Mouse (Mus musculus) G1E (cell line): ENCODE results near the gene Fam222a. TPM values are rescaled to one million over a fixed set of nuclear protein-coding genes. Genes with fewer than 3 reads are reported as not detected.

Experiments used
- ATAC-seq: 2 replicates; pipeline ENCODE4 v1.8.0; 2016; ENCODE audit warnings: mild to moderate bottlenecking; ENCODE audit not compliant: insufficient number of reproducible peaks, poor library complexity, low FRiP score, severe bottlenecking; ENCODE audit errors: extremely low read depth
- DNase-seq: peaks from one replicate; pipeline ENCODE4 v3.0.0; 2012; ENCODE audit warnings: low spot score
- H3K27me3 ChIP-seq: 2 replicates; pipeline ENCODE4 v1.6.1; 2012; ENCODE audit warnings: mild to moderate bottlenecking, low read length, inconsistent platforms; ENCODE audit not compliant: insufficient read depth
- H3K36me3 ChIP-seq: replicated peaks from 2 replicates; pipeline ENCODE3; 2012; ENCODE audit warnings: mild to moderate bottlenecking, inconsistent platforms
- H3K4me1 ChIP-seq: 2 replicates; pipeline ENCODE4 v1.6.1; 2012; ENCODE audit warnings: low read depth, low read length, inconsistent platforms, mixed read lengths; ENCODE audit not compliant: insufficient read depth
- H3K4me3 ChIP-seq: 2 replicates; pipeline ENCODE4 v1.5.1; 2012; ENCODE audit warnings: low read depth, mild to moderate bottlenecking, inconsistent platforms, low read length, moderate library complexity, mixed read lengths
- H3K9me3 ChIP-seq: replicated peaks from 2 replicates; pipeline ENCODE4 v1.6.1; 2012; ENCODE audit warnings: inconsistent platforms
- CTCF ChIP-seq: IDR thresholded peaks from 2 replicates; pipeline ENCODE4 v1.5.1; 2012; ENCODE audit warnings: low read depth, low read length, inconsistent platforms, mixed read lengths
- GATA1 ChIP-seq: IDR thresholded peaks from 2 replicates; pipeline ENCODE4 v1.6.1; 2012; ENCODE audit warnings: borderline replicate concordance, low read length, inconsistent platforms, mixed read lengths
- GATA2 ChIP-seq: IDR thresholded peaks from 2 replicates; pipeline ENCODE4 v1.6.1; 2012; ENCODE audit warnings: low read depth, low read length, inconsistent platforms, borderline replicate concordance
- POLR2AphosphoS5 ChIP-seq: IDR thresholded peaks from 2 replicates; pipeline ENCODE4 v1.6.1; 2012; ENCODE audit warnings: low read depth, low read length, inconsistent platforms; ENCODE audit not compliant: insufficient replicate concordance
- TAL1 ChIP-seq: conservative IDR thresholded peaks from 2 replicates; pipeline ENCODE4 v1.6.1; 2012; ENCODE audit warnings: low read depth, low read length, inconsistent platforms, mixed read lengths
- polyA plus RNA-seq: library from polyadenylated mRNA; stranded (reverse); fragments of >175 nt; gene quantifications from 2 replicates; pipeline ENCODE4 v1.2.3, GENCODE M21; 2012
- total RNA-seq, 2 experiments: library from RNA; stranded (forward) in 1 of 2; stranded (reverse) in 1 of 2; fragments of 200-1000 nt in 1 of 2; fragments of >200 nt in 1 of 2; fragmentation: Nextera tagmentation in 1 of 2; gene quantifications; 2 replicates each; pipeline ENCODE4 v1.2.3; 2014 to 2017

Fam222a gene
- total and polyA plus RNA-seq, 3 experiments, result 0.71 to 6.9 (median 3.8) TPM

- TF ChIP-seq TAL1, result no peak
- TF ChIP-seq CTCF, result no peak
- TF ChIP-seq POLR2AphosphoS5, result no peak
- TF ChIP-seq GATA1, result no peak
- TF ChIP-seq GATA2, result no peak
- DNase-seq, result no peak
Observed at GRCm38 (mm10) chr5:114597222-114597621, 29.4 kb downstream of the Fam222a start.

GRCm38 (mm10) chr5:114597652-114598051 is 29.8 kb downstream of the Fam222a start:
- H3K4me3 ChIP-seq, result no peak overlapping the region
- H3K36me3 ChIP-seq, result peaks cover 32% of the 10 kb centered on the region
- peaks cover 45% of the 10 kb centered on the region for H3K27me3 ChIP-seq
- TF ChIP-seq GATA1 (no peak), POLR2AphosphoS5 (no peak), TAL1 (no peak), CTCF (no peak), GATA2 (no peak)
- peaks cover 20% of the 10 kb centered on the region for H3K4me1 ChIP-seq
- ATAC-seq, result no peak
- H3K9me3 ChIP-seq, result no peaks in the 10 kb centered on the region
- no peak for DNase-seq

More at GRCm38 (mm10) chr5:114597222-114597621, 29.4 kb downstream of the Fam222a start:
- peaks cover 31% of the 10 kb centered on the region for H3K36me3 ChIP-seq
- no peak for ATAC-seq
- H3K4me3 ChIP-seq, result no peak overlapping the region
- no peaks in the 10 kb centered on the region for H3K9me3 ChIP-seq
- H3K27me3 ChIP-seq, result peaks cover 45% of the 10 kb centered on the region
- peaks cover 24% of the 10 kb centered on the region for H3K4me1 ChIP-seq

GRCm38 (mm10) chr5:114602012-114602411 is 34.2 kb downstream of the Fam222a start:
- no peak for DNase-seq
- no peak for TF ChIP-seq POLR2AphosphoS5
- TF ChIP-seq CTCF, result no peak
- H3K4me1 ChIP-seq, result 0 out of 2 replicates have a peak, but pooled peaks cover 3% of the 10 kb centered on the region
- H3K27me3 ChIP-seq, result peaks cover 32% of the 10 kb centered on the region
- no peaks in the 10 kb centered on the region for H3K9me3 ChIP-seq
- no peak for ATAC-seq
- no peak overlapping the region for H3K4me3 ChIP-seq
- H3K36me3 ChIP-seq, result peaks cover 13% of the 10 kb centered on the region

GRCm38 (mm10) chr5:114603975-114604374 is 36.2 kb downstream of the Fam222a start:
- Histone ChIP-seq H3K36me3 (peaks cover 13% of the 10 kb centered on the region), H3K4me1 (0 out of 2 replicates have a peak, but pooled peaks cover 4% of the 10 kb centered on the region), H3K4me3 (no peak overlapping the region), H3K9me3 (no peaks in the 10 kb centered on the region), H3K27me3 (peaks cover 27% of the 10 kb centered on the region; the same call in 1 of the 2 replicates)
- no peak for DNase-seq
- no peak for ATAC-seq
- TF ChIP-seq GATA1 (no peak), CTCF (no peak), POLR2AphosphoS5 (no peak), TAL1 (no peak), GATA2 (no peak)

GRCm38 (mm10) chr5:114604781-114605290 is 37.0 kb downstream of the Fam222a start:
- TF ChIP-seq TAL1, result no peak
- no peak for TF ChIP-seq GATA1
- ATAC-seq (no peak), DNase-seq (no peak)
- Histone ChIP-seq H3K36me3 (peaks cover 17% of the 10 kb centered on the region), H3K27me3 (peaks cover 29% of the 10 kb centered on the region), H3K9me3 (no peaks in the 10 kb centered on the region), H3K4me1 (0 out of 2 replicates have a peak, but pooled peaks cover 4% of the 10 kb centered on the region), H3K4me3 (no peak overlapping the region)

GRCm38 (mm10) chr5:114605981-114606380 is 38.2 kb downstream of the Fam222a start:
- no peak overlapping the region for H3K4me3 ChIP-seq
- no peaks in the 10 kb centered on the region for H3K9me3 ChIP-seq
- DNase-seq (no peak), ATAC-seq (no peak)
- TF ChIP-seq GATA1 (no peak), POLR2AphosphoS5 (no peak), CTCF (no peak), TAL1 (no peak), GATA2 (no peak)
- 0 out of 2 replicates have a peak, but pooled peaks cover 4% of the 10 kb centered on the region for H3K4me1 ChIP-seq
- peaks cover 34% of the 10 kb centered on the region for H3K27me3 ChIP-seq
- peaks cover 22% of the 10 kb centered on the region for H3K36me3 ChIP-seq

- Histone ChIP-seq H3K4me1 (peaks cover 9% of the 10 kb centered on the region), H3K4me3 (no peak overlapping the region), H3K9me3 (no peaks in the 10 kb centered on the region), H3K36me3 (peaks cover 31% of the 10 kb centered on the region), H3K27me3 (peaks cover 27% of the 10 kb centered on the region)
- DNase-seq, result no peak
- no peak for ATAC-seq
- TF ChIP-seq GATA1 (no peak), POLR2AphosphoS5 (no peak), GATA2 (no peak), CTCF (no peak), TAL1 (no peak)
Observed at GRCm38 (mm10) chr5:114607651-114608050, 39.8 kb downstream of the Fam222a start.
